33 mouse cellular contexts compared by ENCODE assay signal in genomic region chr11:68459486-68459885, GRCm38 (mm10). TPM values are rescaled to one million over a fixed set of nuclear protein-coding genes. Genes with fewer than 3 reads are reported as not detected.
A peak's percentile ranks its signal among the peaks of the same experiment; 100 is the strongest.
DNase-seq lines count a peak whose midpoint lies in the region; ATAC-seq and TF ChIP-seq lines count a peak whose summit lies in the region.
"Had no signal": no experiment of that assay in that cellular context is flagged by ENCODE, and none has a peak within 500 bp of the region (broad histone marks: within the 10 kb centered on the region; RNA-seq: fewer than 3 reads in every experiment).

No protein-coding gene starts in this region.

- 62% methylated on average over 5 of the region's 5 CpGs for WGBS in lung, postnatal 0 days

- no peak for TF ChIP-seq POLR2A in bone marrow macrophage, adult 2 months (IDR thresholded peaks at IDR 0.05; ENCODE audit: borderline replicate concordance, low read depth, low read length)
- TF ChIP-seq POLR2A in myocyte (IDR thresholded peaks at IDR 0.05; ENCODE audit: insufficient read length, low read depth) = no peak

- H3K27me3 ChIP-seq in lung, postnatal 0 days (replicated peaks; ENCODE audit: insufficient read depth, low read length) = no peaks in the 10 kb centered on the region
- no peaks in the 10 kb centered on the region for H3K27me3 ChIP-seq in myocyte (ENCODE audit: control insufficient read depth, insufficient read depth, insufficient read length)
- H3K27me3 ChIP-seq: CH12.LX; embryonic facial prominence, embryonic 13.5 days; hindbrain, embryonic 13.5 days; limb, embryonic 12.5 days; liver, embryonic 13.5 days; neural tube, embryonic 12.5 days had no signal

- H3K27ac ChIP-seq in lung, postnatal 0 days (ENCODE audit: low read length) = no peak overlapping the region
- H3K27ac ChIP-seq in bone marrow macrophage, adult 2 months (ENCODE audit: insufficient read depth, low read depth, low read length) = peak overlapping the region; percentile 98
- H3K27ac ChIP-seq: embryonic facial prominence, embryonic 13.5 days; heart, adult 2 months; hindbrain, embryonic 13.5 days; limb, embryonic 12.5 days; liver, embryonic 13.5 days; neural tube, embryonic 12.5 days had no signal

- intact Hi-C loops in gastrocnemius, postnatal 36 days (cut with DNase I) = no loop called here

- H3K79me2 ChIP-seq in myocyte (ENCODE audit: control insufficient read depth, insufficient read depth) = no peaks in the 10 kb centered on the region

- 0 out of 2 replicates have a peak, but pooled peaks have one; percentile 12 for ATAC-seq in lung, postnatal 0 days
- ATAC-seq: forebrain, embryonic 14.5 days; intestine, embryonic 16.5 days had no signal

- H3K4me3 ChIP-seq in lung, postnatal 0 days (ENCODE audit: low read depth, low read length) = no peak overlapping the region
- no peak overlapping the region for H3K4me3 ChIP-seq in bone marrow macrophage, adult 2 months (ENCODE audit: insufficient read depth, low read length)
- H3K4me3 ChIP-seq in myocyte = no peak overlapping the region
- H3K4me3 ChIP-seq: embryonic facial prominence, embryonic 13.5 days; heart, adult 2 months; heart, embryonic 12.5 days; hindbrain, embryonic 13.5 days; limb, embryonic 12.5 days; liver, embryonic 13.5 days; neural tube, embryonic 12.5 days had no signal

- peak; percentile 65 for DNase-seq in lung, postnatal 0 days (ENCODE audit: low spot score)
- DNase-seq in lung, postnatal 25 days (ENCODE audit: low spot score) = no peak
- DNase-seq in gonadal fat pad, adult 2 months (ENCODE audit: low read depth) = peak; percentile 64
- no peak for DNase-seq in urinary bladder, postnatal 14 days (ENCODE audit: low spot score)
- no peak for DNase-seq in testis, postnatal 10 days (ENCODE audit: low spot score)
- DNase-seq in gastrocnemius, postnatal 36 days = no peak
- DNase-seq: adrenal gland, postnatal 25 days; cerebellum, adult 11-12 months; cerebellum, adult 9-11 months; gastrocnemius, postnatal 14 days; heart, adult 2 months; heart, postnatal 4 days; kidney, adult 8-10 months; kidney, postnatal 10 days; layer of hippocampus, adult 9-11 months; liver, embryonic 13.5 days; lung, adult 2 months; lung, postnatal 14 days; midbrain, embryonic 14.5 days; right cerebral cortex, adult 18-20 months; spleen, adult 18-20 months; thymus, adult 18-20 months; thymus, postnatal 36 days had no signal

- H3K4me1 ChIP-seq in lung, postnatal 0 days (ENCODE audit: insufficient read depth, low read depth, low read length) = no peaks in the 10 kb centered on the region
- H3K4me1 ChIP-seq in bone marrow macrophage, adult 2 months (ENCODE audit: control insufficient read depth, insufficient read depth, low read length) = peaks cover 68% of the 10 kb centered on the region
- H3K4me1 ChIP-seq: embryonic facial prominence, embryonic 13.5 days; heart, embryonic 12.5 days; hindbrain, embryonic 13.5 days; limb, embryonic 12.5 days; liver, embryonic 13.5 days; neural tube, embryonic 12.5 days had no signal

- no peak overlapping the region for H3ac ChIP-seq in myocyte (ENCODE audit: control insufficient read depth, insufficient read length)

- TF ChIP-seq CTCF in lung, postnatal 0 days (IDR thresholded peaks at IDR 0.05) = no peak
- TF ChIP-seq CTCF in bone marrow macrophage, adult 2 months (IDR thresholded peaks at IDR 0.05; ENCODE audit: low read depth, low read length) = no peak

- H3K9me3 ChIP-seq in lung, postnatal 0 days (ENCODE audit: low read length) = no peaks in the 10 kb centered on the region
- H3K9me3 ChIP-seq: embryonic facial prominence, embryonic 13.5 days; hindbrain, embryonic 13.5 days; limb, embryonic 12.5 days; liver, embryonic 13.5 days; neural tube, embryonic 12.5 days had no signal

- H3K4me2 ChIP-seq in lung, postnatal 0 days (replicated peaks; ENCODE audit: low read depth, low read length) = no peak overlapping the region
- no peak overlapping the region for H3K4me2 ChIP-seq in myocyte (ENCODE audit: low read depth)
- H3K4me2 ChIP-seq: embryonic facial prominence, embryonic 13.5 days; heart, embryonic 12.5 days; hindbrain, embryonic 13.5 days; limb, embryonic 12.5 days; liver, embryonic 13.5 days; neural tube, embryonic 12.5 days had no signal

- no peak overlapping the region for H3K9ac ChIP-seq in lung, postnatal 0 days (replicated peaks; ENCODE audit: low read depth)
- H3K9ac ChIP-seq: embryonic facial prominence, embryonic 13.5 days; heart, embryonic 12.5 days; hindbrain, embryonic 13.5 days; limb, embryonic 12.5 days; liver, embryonic 13.5 days; neural tube, embryonic 12.5 days had no signal

- H3K36me3 ChIP-seq in lung, postnatal 0 days (ENCODE audit: insufficient read depth, low read length) = no peaks in the 10 kb centered on the region
- H3K36me3 ChIP-seq in myocyte (ENCODE audit: control insufficient read depth, insufficient read depth) = no peaks in the 10 kb centered on the region
- H3K36me3 ChIP-seq: embryonic facial prominence, embryonic 13.5 days; heart, embryonic 12.5 days; hindbrain, embryonic 13.5 days; limb, embryonic 12.5 days; liver, embryonic 13.5 days; neural tube, embryonic 12.5 days had no signal

- TF ChIP-seq EP300 in lung, postnatal 0 days (IDR thresholded peaks at IDR 0.05) = no peak; the same call in 1 of the 2 replicates

TF ChIP-seq in myocyte, 11 proteins besides CTCF, POLR2A, EP300 and RAD21:
- TF ChIP-seq CEBPB (IDR thresholded peaks at IDR 0.05; ENCODE audit: insufficient read depth, poor library complexity, severe bottlenecking) (peak; percentile 42; the same call in 1 of the 2 replicates), E2F4 (IDR thresholded peaks at IDR 0.05; ENCODE audit: insufficient read depth) (no peak)

RNA-seq across cellular contexts. Expression of gene Pik3r5, which starts 27.6 kb away (rescaled TPM):
- 1.1 and 1.2 TPM in 2 replicates for polyA plus RNA-seq in lung, postnatal 0 days (2015; fragmentation: Nextera tagmentation; extraction: Ambion mirVana)
- 120 and 122 TPM in 2 replicates for polyA plus RNA-seq in bone marrow macrophage, adult 2 months (2012; ENCODE audit: insufficient read depth, insufficient read length, missing spikeins)
- polyA plus RNA-seq in gonadal fat pad, adult 2 months (2012; rRNA removed) = 3.5 and 3.7 TPM in 2 replicates
- polyA plus RNA-seq in myocyte (2012; fragmentation: generic; extraction: Trizol) = 0.22 TPM
- under 1 TPM; 0.56 to 0.57 TPM for total RNA-seq in gastrocnemius, postnatal 36 days (2021)

RNA-seq across cellular contexts. Expression of gene Pik3r6, which starts 43.3 kb away (rescaled TPM):
- 6.2 and 6.8 TPM in 2 replicates for polyA plus RNA-seq in lung, postnatal 0 days (2015; fragmentation: Nextera tagmentation; extraction: Ambion mirVana)
- polyA plus RNA-seq in bone marrow macrophage, adult 2 months (2012; ENCODE audit: insufficient read depth, insufficient read length, missing spikeins) = 30.1 and 35.5 TPM in 2 replicates
- 5.4 and 7.0 TPM in 2 replicates for polyA plus RNA-seq in gonadal fat pad, adult 2 months (2012; rRNA removed)
- 0.05 TPM for polyA plus RNA-seq in myocyte (2012; fragmentation: generic; extraction: Trizol)
- 1 to 10 TPM; 1.4 to 1.9 TPM for total RNA-seq in gastrocnemius, postnatal 36 days (2021)

RNA-seq across cellular contexts. Expression of gene Ntn1, which starts 58.9 kb away (rescaled TPM):
- 7.0 and 7.2 TPM in 2 replicates for polyA plus RNA-seq in lung, postnatal 0 days (2015; fragmentation: Nextera tagmentation; extraction: Ambion mirVana)
- 0.09 TPM in 1 of 2 replicates, not detected in the other for polyA plus RNA-seq in bone marrow macrophage, adult 2 months (2012; ENCODE audit: insufficient read depth, insufficient read length, missing spikeins)
- polyA plus RNA-seq in gonadal fat pad, adult 2 months (2012; rRNA removed) = 23.0 and 39.6 TPM in 2 replicates
- 15.6 TPM for polyA plus RNA-seq in myocyte (2012; fragmentation: generic; extraction: Trizol)
- 1 to 10 TPM; 3.6 to 4.1 TPM for total RNA-seq in gastrocnemius, postnatal 36 days (2021)

Comparison
In these comparisons a context has a peak if more than half of its experiments do, and no peak if none do; other contexts are left out.
1. DNase-seq: peak in lung, postnatal 0 days (single experiment) and gonadal fat pad, adult 2 months (single experiment); none in lung, postnatal 25 days (single experiment), urinary bladder, postnatal 14 days (single experiment), testis, postnatal 10 days (single experiment) and gastrocnemius, postnatal 36 days (0 of 2).
2. RNA of gene Pik3r5, which starts 27.6 kb away (polyA plus RNA-seq): 120 to 122 TPM in bone marrow macrophage, adult 2 months; 3.5 to 3.7 TPM in gonadal fat pad, adult 2 months, 1.1 to 1.2 TPM in lung, postnatal 0 days and 0.22 TPM in myocyte (single experiment); every median in the first group is over 10 times any median in the second.